Mouse (Mus musculus): ENCODE data around the gene Msi2.

Gene Msi2

GRCm38 (mm10) chr11:88718050-88718765 is at the start of gene Msi2:
Gene Msi2 (minus strand): TSS chr11:88718513.
- DNase-seq (ENCODE audit: low spot score): peak; percentile 92

GRCm38 (mm10) chr11:88765635-88766034 is 47.3 kb upstream of the Msi2 start:
- DNase-seq (ENCODE audit: low spot score): no peak

- DNase-seq (ENCODE audit: low spot score): no peak
Observed at GRCm38 (mm10) chr11:88763371-88763770, 45.1 kb upstream of the Msi2 start.

- DNase-seq (ENCODE audit: low spot score): no peak
Observed at GRCm38 (mm10) chr11:88759501-88759900, 41.2 kb upstream of the Msi2 start.

- no peak for DNase-seq (ENCODE audit: low spot score)
Observed at GRCm38 (mm10) chr11:88758402-88758801, 40.1 kb upstream of the Msi2 start.

GRCm38 (mm10) chr11:88745306-88745705 is 27.0 kb upstream of the Msi2 start:
- no peak for DNase-seq (ENCODE audit: low spot score)

- DNase-seq (ENCODE audit: low spot score): no peak
Observed at GRCm38 (mm10) chr11:88739574-88740295, 21.4 kb upstream of the Msi2 start.

GRCm38 (mm10) chr11:88729363-88729762 is 11.1 kb upstream of the Msi2 start:
- DNase-seq (ENCODE audit: low spot score): no peak

- DNase-seq (ENCODE audit: low spot score): peak; percentile 69
Observed at GRCm38 (mm10) chr11:88728508-88728890, 10.2 kb upstream of the Msi2 start.

GRCm38 (mm10) chr11:88727768-88728507 is 9.6 kb upstream of the Msi2 start:
- no peak for DNase-seq (ENCODE audit: low spot score)

GRCm38 (mm10) chr11:88721144-88721636 is 2.9 kb upstream of the Msi2 start:
- DNase-seq (ENCODE audit: low spot score): no peak

GRCm38 (mm10) chr11:88720261-88721143 is 2.2 kb upstream of the Msi2 start:
- DNase-seq (ENCODE audit: low spot score): no peak

- DNase-seq (ENCODE audit: low spot score): no peak
Observed at GRCm38 (mm10) chr11:88719601-88720000, 1.3 kb upstream of the Msi2 start.

- no peak for DNase-seq (ENCODE audit: low spot score)
Observed at GRCm38 (mm10) chr11:88718766-88719595, 668 bp upstream of the Msi2 start.

GRCm38 (mm10) chr11:88717644-88718049 is 666 bp downstream of the Msi2 start:
- peak; percentile 26 for DNase-seq (ENCODE audit: low spot score)

GRCm38 (mm10) chr11:88717016-88717643 is 1.2 kb downstream of the Msi2 start:
- no peak for DNase-seq (ENCODE audit: low spot score)

GRCm38 (mm10) chr11:88716061-88716994 is 2.0 kb downstream of the Msi2 start:
- peak; percentile 36 for DNase-seq (ENCODE audit: low spot score)

GRCm38 (mm10) chr11:88715299-88715698 is 3.0 kb downstream of the Msi2 start:
- no peak for DNase-seq (ENCODE audit: low spot score)

- no peak for DNase-seq (ENCODE audit: low spot score)
Observed at GRCm38 (mm10) chr11:88714127-88714526, 4.2 kb downstream of the Msi2 start.

Data from layer of hippocampus, adult 11-12 months (tissue).